Mouse (Mus musculus) urinary bladder, postnatal 25 days (tissue): ENCODE data around the gene Rtkn2.

ENCODE experiments used
- DNase-seq: peaks from one replicate; pipeline ENCODE4 v3.0.0; 2022; ENCODE audit warnings: low spot score

Rtkn2 gene

DNA sequence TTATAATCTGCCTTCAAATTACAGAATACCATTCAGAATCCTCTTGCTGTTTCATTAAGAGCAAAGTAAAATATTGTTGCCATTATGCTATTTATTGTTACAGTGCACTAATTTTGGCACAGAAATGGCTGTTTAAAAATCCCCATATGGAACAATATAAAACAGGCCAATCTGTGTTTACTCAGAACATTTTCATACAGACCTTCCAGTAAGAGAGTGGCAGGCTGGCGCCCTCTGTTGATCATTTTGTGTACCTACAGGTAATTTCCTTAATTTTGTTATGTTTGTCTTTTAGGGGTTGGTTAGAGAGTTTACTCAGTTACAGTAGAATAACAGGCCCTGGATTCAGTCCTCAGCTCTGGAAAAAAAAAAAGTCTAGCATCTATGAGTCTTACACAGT, 16.8 kb downstream of the Rtkn2 start:
- no peak for DNase-seq

DNA sequence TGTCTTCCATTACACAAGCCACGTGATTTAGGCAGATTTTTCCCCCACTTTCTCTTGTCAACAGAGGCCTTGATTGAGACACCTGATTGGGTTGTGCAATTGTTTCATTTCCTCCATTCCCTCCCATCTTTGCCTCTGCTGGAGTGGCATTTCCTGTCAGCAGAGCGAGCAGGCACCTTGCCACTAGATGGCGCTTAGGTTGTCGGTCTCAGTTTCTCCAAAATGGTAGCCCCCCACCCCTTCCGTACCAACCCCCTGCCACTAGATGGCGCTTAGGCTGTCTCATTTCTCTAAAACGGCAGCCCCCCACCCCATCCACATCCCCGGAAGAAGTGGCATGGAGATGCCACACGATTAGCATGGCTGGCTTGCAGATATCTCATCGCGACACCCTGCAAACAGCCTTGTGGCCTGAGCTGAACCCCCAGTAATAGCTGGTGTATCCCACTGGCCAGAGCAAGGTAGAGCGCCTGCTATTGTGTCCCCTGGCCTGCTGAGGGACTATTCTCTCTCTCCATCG, 18.8 kb downstream of the Rtkn2 start:
- peak; percentile 54 for DNase-seq

DNA sequence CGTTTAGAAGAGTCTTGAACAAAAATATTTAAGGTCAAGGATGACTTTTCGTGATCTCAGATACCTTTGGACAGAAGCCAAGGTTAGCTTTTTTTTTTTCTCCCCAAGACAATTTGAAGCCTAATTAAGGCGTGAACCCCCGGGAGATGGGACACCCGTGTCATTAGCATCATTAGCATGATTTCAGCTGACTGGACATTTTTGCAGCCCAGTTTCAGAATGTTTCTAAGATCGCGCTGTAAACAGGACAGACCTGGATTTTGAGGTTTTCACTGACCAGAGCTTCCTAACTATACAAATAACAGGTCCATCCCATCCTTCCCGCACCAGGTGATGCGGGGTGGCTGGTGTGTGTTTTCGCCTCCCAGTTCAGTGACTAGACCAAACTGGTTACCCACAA, 19.8 kb downstream of the Rtkn2 start:
- no peak for DNase-seq

DNA sequence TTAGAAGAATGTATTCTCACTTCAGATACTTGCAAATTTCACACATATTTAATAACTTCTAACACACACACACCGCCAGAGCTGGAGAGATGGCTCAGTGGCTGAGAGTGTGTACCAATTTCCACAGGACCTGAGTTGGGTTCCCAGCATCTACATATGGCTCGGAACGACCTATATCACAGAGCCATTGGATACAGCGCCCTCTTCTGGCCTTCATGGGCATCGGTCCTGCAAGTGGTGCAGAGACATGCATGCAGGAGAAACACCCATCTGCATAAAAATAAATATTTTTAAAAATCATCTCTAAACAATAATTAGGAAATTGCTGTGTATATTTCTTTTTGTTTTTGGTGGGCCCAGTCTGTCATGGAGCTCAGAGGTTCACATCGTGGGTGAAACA, 22.1 kb downstream of the Rtkn2 start:
- DNase-seq, result no peak

DNA sequence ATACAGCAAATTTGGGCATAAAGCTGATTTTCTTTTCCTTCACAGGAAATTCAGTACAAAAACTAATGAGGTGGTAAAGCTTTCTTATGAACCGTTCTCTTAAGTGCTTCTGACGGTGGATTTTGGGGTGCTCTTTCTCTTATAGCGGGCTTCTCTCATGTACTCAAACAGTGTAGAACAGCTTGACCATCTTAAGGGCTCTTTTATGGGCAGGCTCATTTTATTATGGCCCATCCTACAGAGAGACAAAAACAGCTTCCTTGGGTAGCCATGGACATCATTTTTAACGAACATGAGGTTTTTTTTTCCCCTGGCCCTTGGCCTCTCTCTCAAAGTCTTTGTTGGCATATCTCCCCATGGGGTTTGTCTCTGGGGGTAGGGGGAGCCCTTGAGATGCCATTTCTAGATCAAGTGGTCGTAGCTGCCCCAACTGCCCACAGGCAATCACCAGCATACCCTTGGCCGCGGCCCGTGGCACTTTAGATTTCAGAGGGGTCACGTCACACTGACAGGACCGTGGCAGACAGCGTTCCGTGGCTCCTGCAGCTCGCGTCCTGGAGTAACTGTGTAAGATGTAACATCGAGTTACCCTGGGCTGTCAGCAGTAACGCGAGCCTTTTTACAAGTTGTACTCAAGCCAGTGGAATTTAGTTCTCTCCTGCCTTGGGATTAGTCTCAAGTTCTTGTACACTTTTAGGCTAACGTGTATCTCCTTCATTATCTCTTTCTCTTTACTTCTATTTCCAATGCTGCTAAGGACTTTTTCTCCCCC, 24.5 kb downstream of the Rtkn2 start:
- DNase-seq, result no peak

DNA sequence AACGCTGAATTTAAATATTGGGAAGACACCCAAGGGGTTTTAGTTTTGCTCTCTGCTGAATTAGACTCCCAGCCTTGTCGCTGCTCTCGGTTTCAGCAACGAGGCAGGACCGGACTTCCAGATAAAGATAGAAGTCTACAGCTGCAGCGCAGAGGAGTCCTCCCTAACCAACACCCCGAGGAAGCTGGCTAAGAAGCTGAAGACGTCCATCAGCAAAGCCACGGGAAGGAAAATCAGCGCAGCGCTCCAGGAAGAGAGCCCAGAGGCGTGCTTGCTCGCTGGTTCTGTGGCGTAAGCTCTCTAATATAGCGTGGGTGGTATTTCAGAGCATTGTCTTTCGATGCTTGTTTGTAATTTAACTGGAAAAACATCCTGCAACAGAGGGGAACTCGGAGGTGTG, 26.0 kb downstream of the Rtkn2 start:
- DNase-seq, result no peak

DNA sequence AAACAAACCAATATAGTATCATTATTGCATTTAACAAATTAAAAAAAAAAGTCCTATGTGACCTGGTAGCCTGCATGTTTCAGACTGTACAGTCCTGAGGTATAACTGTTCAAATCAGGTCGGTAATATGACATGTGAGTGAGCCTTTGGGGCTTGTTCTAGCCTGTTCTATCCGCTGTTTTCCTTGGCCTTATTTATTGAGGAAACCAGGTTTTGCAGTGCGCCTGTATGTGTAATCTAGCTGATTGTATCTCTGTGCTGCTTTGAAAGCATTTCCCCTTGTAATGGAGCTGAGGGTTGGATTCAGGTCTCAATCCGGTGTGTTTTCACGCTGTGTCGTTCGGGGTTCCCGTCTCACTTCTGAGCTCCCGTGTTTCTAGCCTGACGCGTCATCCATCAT, 27.1 kb downstream of the Rtkn2 start:
- no peak for DNase-seq

DNA sequence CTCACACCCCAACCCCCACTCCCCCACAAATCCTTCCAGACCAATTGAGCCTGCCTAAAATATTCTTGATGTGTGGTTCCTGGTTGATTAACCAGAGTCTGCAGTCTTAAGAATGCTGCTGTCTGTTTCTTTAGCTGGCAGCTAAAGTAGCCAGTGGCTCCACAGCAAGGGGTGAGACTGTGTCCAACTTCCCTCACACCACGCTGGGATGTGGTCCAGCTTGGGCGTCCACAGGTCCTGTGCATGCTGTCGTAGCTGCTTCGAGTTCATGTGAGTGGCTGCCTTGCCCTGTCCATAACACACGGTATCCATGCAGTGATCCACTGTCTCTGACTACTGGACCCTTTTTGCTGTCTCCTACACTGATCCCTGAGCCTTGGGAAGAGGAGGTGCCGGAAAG, 27.7 kb downstream of the Rtkn2 start:
- DNase-seq, result no peak

DNA sequence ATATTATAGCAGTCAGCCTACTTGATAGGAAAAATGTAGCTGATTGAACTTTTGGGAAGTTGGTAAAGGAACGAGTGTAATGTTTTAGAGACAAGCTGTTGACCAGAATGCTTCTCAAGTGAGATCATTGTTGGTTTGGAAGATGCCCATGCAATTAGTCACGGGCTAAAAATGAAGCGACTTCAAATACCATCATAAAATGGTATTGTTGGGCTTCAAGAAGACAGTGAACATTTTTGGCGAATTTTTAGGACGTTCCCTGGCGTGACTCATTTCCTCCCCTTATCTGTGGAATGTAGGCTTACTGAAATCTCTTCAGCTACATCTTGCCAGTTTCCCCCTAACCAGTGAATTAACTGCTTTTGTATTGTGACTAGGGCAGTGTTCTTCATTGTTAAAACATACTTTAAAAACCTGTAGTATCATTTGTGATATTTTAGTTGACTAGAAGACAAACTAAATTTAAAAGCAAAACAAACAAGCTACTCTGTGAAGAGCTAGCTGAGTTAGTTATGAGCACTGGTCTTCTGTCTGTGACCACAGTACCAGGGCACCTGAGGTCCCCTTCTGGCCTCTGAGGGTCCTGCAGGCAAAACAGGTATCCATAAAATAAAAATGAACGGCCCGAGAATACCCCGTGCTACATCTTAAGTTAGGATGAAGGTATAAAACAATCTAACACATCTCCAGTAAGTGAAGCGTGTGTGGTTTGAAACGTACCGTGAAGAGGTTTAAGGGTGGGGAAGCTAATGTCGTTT, 29.0 kb downstream of the Rtkn2 start:
- DNase-seq, result no peak

DNA sequence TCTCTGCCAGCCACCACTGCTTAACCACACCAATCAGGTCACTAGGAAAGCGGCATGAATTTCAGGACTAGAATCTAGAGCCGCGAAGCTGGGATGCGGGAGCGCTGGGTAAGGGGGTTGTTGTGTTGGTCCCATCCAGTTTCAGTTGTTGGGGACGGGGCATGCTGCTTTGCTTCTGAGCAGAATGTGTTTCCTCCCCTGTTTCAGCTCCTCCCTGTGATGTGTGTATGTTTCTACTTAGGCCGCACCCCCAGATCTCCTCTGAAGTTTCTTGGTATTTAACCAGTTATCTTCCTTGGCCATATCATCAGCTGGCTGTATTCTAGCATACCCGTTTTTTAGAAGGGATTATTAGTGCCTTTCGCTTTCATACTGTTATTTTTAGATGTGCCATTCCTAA, 29.9 kb downstream of the Rtkn2 start:
- DNase-seq, result no peak

DNA sequence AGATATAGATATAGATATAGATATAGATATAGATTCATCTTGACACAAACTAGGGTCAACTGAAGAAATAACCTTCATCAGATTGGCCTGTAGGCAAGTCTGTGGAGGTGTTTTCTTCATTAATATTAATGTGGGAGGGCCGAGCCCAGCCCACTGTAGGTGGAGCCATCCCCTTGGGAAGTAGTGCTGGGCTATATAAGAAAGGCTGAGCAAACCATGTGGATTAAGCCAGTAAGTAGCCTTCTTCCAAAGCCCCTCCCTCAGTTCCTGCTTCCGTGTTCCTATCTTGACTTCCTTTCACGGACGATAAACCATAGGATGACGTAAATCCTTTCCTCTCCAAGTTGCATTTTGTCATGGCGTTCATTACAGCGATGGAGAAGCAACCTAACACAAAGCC, 30.5 kb downstream of the Rtkn2 start:
- DNase-seq, result no peak

DNA sequence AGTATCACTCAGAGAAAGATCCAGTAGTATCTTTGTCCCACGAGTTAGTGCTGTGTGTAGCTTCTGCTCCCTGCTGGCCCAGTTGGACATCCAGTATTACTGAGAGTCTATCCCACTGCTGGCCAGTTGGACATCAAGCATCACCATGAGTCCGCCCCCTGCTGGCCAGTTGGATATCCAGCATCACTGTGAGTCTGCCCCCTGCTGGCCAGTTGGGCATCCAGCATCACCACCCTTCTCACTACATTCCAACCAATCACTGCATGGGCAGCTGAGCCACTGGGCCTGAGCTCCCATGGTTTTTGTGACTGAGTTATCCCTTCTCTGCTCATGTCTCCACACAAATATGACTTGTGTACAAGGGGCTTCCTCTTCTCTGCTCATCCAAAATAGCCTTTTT, 33.8 kb downstream of the Rtkn2 start:
- no peak for DNase-seq

DNA sequence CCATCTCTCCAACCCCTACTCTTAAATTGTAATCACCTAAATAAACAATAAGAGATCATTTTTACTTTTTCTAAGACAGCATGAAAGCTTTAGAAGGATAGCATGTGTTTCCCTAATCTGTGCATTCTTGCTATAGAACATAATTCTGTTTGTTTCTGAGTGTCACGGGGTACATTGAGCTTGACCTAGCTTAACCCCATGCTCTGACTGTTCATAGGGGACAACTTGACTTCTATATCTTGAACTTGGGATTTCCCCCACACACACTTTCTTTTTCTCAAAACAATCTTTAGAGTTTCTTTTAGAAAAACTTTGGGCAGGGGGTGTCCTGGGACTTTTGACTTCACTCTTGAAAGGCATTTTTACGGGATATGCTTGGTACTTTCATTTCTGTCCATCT, 41.4 kb downstream of the Rtkn2 start:
- no peak for DNase-seq

DNA sequence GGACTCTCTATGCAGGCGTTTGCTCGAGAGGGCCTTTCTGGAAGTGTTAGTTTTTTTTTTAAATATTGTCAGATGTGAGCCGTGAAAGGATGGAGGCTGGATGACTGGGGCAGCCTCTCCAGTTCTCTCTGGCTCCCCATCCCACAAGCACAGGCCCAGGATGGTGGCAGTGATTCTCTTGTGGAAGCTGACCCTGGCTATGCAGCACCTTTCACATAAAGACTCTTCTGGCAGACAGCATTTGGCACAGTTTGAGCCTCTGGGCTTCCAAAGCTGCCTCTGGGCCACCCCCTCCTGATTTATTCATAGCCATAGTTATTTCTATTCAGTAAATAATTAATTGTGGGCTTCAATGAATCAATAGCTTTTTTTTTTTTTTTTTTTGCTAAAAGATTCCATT, 46.3 kb downstream of the Rtkn2 start:
- no peak for DNase-seq

DNA sequence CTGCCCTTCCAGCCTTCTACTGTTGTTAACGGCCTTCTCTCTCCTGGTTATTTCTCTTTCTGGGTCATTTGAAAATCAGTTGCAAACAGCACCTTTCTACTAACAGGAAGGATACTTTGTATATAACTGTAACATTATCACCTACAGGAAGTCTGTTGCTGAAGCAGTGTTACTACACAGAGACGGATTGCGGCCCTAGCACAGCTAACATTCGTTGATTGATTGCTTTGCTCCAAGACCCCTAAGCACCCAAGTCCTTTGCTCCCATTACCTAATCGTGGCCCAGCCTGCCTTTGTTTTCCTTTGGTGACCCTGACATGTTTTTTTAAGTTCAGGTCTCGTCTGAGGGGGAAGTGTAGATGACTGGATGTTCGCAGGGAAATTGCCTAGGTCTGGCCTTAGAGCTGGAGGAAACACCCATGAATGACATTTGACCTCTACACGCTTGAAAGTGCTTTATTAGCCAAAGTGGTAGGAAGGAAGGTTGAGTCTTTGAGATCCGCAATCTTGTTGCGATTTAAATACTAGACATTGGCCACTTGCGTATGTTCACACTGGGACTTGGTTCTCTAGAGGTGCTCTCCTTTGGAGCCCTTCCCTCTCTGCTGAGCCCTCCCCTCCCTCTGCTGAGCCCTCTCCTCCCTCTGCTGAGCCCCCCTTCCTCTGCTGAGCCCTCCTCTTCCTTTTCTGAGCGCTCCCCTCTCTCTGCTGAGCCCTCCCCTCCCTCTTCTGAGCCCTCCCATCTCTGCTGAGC, 49.1 kb downstream of the Rtkn2 start:
- no peak for DNase-seq

DNA sequence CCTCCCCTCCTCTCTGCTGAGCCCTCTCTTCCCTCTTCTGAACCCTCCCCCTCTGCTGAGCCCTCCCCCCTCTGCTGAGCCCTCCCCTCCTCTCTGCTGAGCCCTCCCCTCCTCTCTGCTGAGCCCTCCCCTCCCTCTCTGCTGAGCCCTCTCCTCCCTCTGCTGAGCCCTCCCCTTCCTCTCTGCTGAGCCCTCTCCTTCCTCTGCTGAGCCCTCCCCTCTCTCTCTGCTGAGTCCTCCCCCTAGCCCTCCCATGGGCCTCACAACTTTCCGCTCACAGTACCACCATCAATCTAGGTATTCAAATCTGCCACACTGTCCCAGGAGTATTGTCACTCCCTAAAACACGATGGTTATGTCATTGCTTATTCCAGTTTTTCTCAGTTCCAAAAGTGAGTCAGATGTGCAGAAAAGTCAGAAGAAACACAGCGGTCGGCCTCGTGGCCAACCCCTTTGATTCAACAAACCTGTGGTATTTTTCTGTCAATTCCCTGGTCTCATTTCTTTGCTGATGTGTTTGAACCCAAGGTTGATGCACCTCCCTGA, 49.8 kb downstream of the Rtkn2 start:
- DNase-seq, result no peak

DNA sequence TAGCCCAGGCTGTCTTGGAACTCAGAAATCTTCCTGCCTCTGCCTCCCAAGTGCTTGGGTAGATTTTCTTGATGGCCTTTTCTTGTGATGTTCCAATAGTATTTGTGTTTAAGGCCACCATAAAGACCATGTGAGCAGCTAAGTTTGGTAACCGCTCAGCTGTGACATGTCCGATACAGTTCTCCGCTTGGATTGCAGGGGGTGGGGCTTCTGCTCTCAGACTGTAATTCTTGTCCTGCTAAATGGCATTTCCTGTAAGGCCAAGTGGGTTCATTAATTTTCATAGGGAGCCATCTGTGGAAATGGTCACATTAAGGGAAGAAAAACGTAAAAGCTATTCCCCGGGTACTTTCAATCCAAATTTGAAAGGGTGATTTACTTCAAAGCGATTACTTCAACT, 50.7 kb downstream of the Rtkn2 start:
- no peak for DNase-seq

DNA sequence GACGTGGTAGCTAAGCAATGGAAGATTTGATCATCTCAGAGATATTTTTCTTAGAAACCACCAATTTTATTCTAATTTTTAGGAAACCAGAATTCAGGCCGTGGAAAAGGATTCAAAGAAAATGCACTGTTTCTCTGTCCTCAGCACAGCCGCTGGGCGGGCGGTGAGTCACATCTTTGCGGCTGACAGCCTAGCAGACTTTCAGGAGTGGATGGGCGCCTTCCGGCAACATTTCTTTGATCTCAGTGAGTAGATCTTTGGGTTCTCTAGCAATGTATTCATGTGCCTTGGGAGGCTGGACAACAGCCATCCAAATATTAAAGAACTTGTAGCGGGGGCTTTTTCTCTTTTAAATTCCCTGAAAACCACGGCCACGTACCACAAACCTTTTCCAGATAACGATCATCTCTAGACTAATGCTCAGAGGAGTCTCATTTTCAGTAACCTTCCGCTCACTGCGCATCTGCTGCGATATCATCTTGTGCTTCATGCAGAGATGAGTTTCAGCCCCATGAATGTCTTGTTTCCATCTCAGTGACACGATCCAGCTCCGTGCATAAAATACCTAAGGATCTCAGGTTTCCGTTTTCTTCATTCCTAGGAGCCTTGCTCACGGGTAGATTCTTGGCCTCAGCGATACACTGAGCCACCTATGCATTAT, 56.5 kb downstream of the Rtkn2 start:
- no peak for DNase-seq

DNA sequence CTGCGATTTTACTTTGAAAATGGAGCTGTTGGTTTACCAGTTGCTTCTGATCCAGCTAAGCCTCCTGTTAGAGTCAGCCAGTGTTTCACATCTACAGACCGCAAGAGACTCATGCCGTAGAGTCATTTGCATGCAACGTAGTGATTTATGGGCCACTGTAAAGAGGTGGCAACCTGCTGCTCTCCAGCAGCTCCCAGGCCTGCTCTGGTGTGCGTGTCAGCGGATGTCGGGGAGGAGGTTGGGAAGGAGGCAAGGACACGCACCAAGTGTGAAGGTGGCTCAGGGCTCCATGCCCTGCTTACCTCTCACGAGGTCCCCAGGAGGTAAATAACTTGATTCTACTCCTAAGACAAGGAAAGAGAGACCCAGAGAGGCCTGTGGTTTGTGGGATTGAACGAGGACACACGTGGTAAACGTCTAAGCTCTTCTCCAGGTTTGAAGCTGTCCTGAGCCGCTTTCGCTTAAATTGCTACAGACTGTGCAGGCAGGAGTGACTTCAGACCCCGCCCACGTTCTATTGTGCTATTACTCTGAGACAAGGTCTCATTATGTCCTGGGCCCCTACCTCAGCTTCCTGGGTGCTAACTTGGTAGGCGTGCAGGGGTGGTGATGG, 57.1 kb downstream of the Rtkn2 start:
- no peak for DNase-seq

DNA sequence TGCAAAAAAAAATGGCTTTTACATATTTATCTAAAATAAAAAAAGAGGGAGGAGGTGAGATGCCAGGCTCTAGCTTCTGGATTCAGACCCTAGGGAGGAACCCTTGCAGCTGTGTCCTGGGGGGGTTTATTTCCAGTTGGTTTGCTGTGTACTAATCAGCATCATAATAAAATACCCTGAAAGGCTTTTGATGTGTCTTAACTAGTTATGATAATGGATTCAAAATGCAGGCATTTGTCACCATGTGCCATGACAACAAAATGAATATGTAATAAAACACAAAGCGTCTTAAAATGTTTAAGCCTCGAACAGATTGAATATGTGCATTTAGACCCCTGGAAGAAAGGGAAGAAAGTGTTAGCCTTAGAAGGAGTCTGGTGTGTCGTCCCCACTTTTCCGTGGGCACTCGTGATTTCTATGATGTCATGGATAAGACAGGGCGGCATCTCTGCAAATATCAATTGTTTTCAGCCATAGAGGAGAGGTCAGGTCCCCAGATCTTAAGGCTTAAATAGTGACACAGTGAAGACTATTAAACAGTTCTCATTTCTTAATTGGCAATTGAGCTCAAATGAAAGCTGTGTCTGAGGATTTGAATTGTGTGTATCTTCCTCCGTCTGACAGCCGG, 59.7 kb downstream of the Rtkn2 start:
- no peak for DNase-seq

DNA sequence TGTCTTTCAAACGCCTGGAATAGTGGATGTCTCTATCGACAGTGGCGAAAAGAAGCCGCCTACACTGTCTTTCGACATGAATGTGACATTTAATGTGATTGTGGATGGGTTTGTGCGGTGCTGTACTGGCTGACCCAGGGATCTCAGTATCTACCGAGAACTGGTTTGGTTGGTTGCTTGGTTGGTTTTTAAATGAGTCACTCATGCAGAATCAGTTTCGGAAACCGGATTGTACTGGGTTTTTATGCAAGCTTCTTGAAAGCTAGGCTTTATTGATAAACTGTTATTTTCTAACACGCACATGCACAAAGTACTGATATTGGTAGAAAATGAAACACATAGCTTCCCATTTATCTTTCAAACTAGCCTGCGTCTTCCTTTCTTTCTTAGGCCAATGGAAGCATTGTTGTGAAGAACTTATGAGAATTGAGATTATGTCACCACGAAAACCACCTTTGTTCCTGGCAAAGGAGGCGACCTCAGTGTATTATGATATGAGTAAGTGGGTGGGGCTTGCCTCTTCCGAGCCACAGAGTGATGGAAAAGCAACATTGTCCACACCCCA, 60.4 kb downstream of the Rtkn2 start:
- no peak for DNase-seq
